Comparison of ENCODE assay signal across 23 mouse cellular contexts in genomic region chr2:168308916-168309315, GRCm38 (mm10). TPM values are rescaled to one million over a fixed set of nuclear protein-coding genes. Genes with fewer than 3 reads are reported as not detected.
DNase-seq lines count a peak whose midpoint lies in the region; ATAC-seq and TF ChIP-seq lines count a peak whose summit lies in the region.
"Had no signal": no experiment of that assay in that cellular context is flagged by ENCODE, and none has a peak within 500 bp of the region (broad histone marks: within the 10 kb centered on the region; RNA-seq: fewer than 3 reads in every experiment).

No protein-coding gene starts in this region.

- H3K4me2 ChIP-seq in forebrain, postnatal 0 days (ENCODE audit: low read depth) = no peak overlapping the region
- no peak overlapping the region for H3K4me2 ChIP-seq in forebrain, embryonic 12.5 days
- H3K4me2 ChIP-seq: embryonic facial prominence, embryonic 12.5 days; heart, embryonic 11.5 days; heart, embryonic 15.5 days; hindbrain, embryonic 15.5 days had no signal

- peak; percentile 38 for DNase-seq in forebrain, postnatal 0 days
- DNase-seq in left cerebral cortex, adult 2 months (ENCODE audit: extremely low spot score in 1 of 2, low spot score in 2 of 2) = no peak
- DNase-seq in left cerebral cortex, postnatal 10 days (ENCODE audit: extremely low spot score in 1 of 2, low spot score in 2 of 2) = no peak
- DNase-seq in brain, adult 2 months (ENCODE audit: low read depth, low spot score) = peak; percentile 59
- DNase-seq: adrenal gland, postnatal 14 days; cerebellum, adult 18-20 months; cerebellum, adult 9-11 months; gastrocnemius, postnatal 14 days; heart, adult 2 months; heart, postnatal 14 days had no signal

- no peaks in the 10 kb centered on the region; the same call in 1 of the 2 replicates for H3K4me1 ChIP-seq in forebrain, postnatal 0 days (ENCODE audit: insufficient read depth)
- H3K4me1 ChIP-seq in forebrain, embryonic 12.5 days = no peaks in the 10 kb centered on the region
- peaks cover 8% of the 10 kb centered on the region for H3K4me1 ChIP-seq in cortical plate, adult 2 months (ENCODE audit: control insufficient read depth, insufficient read depth, low read length)
- H3K4me1 ChIP-seq: embryonic facial prominence, embryonic 12.5 days; heart, embryonic 15.5 days; hindbrain, embryonic 15.5 days had no signal

- no peak for TF ChIP-seq CTCF in forebrain, postnatal 0 days (IDR thresholded peaks at IDR 0.05; ENCODE audit: low read depth)
- no peak for TF ChIP-seq CTCF in left cerebral cortex, adult 2 months (IDR thresholded peaks at IDR 0.05)
- TF ChIP-seq CTCF in cortical plate, adult 2 months (IDR thresholded peaks at IDR 0.05; ENCODE audit: extremely low read depth, insufficient read depth, low read length) = no peak

- ATAC-seq in forebrain, postnatal 0 days = peak; percentile 85
- ATAC-seq in forebrain, embryonic 12.5 days (ENCODE audit: low FRiP score) = no peak
- ATAC-seq: activated CD4-positive, CD25-positive, alpha-beta regulatory T cell, adult 4 months; forebrain, embryonic 14.5 days; inflammation-experienced regulatory T-cells, adult 6 months; Patski had no signal

- TF ChIP-seq POLR2A in cortical plate, adult 2 months (IDR thresholded peaks at IDR 0.05; ENCODE audit: extremely low read depth, insufficient read depth, low read length) = no peak

- no peaks in the 10 kb centered on the region for H3K27me3 ChIP-seq in forebrain, postnatal 0 days (ENCODE audit: insufficient read depth, low read length)
- no peaks in the 10 kb centered on the region for H3K27me3 ChIP-seq in forebrain, embryonic 12.5 days
- H3K27me3 ChIP-seq: embryonic facial prominence, embryonic 12.5 days; hindbrain, embryonic 15.5 days had no signal

- WGBS in forebrain, postnatal 0 days = 56% methylated on average over 7 of the region's 7 CpGs
- 79% methylated on average over 7 of the region's 7 CpGs for WGBS in forebrain, embryonic 12.5 days

- peak overlapping the region; percentile 72 for H3K27ac ChIP-seq in forebrain, postnatal 0 days (ENCODE audit: low read depth, low read length)
- H3K27ac ChIP-seq in forebrain, embryonic 12.5 days = no peak overlapping the region
- H3K27ac ChIP-seq in left cerebral cortex, adult 2 months = peak overlapping the region; percentile 9; the same call in 1 of the 2 replicates
- H3K27ac ChIP-seq in cortical plate, adult 2 months (ENCODE audit: insufficient read depth, low read length) = peak overlapping the region; percentile 63; the same call in 1 of the 2 replicates
- H3K27ac ChIP-seq: embryonic facial prominence, embryonic 12.5 days; heart, adult 2 months; heart, embryonic 15.5 days; hindbrain, embryonic 10.5 days; hindbrain, embryonic 15.5 days had no signal

- no peaks in the 10 kb centered on the region for H3K9me3 ChIP-seq in forebrain, postnatal 0 days (ENCODE audit: low read length)
- H3K9me3 ChIP-seq in forebrain, embryonic 12.5 days = no peaks in the 10 kb centered on the region
- H3K9me3 ChIP-seq: embryonic facial prominence, embryonic 12.5 days; heart, embryonic 15.5 days; hindbrain, embryonic 10.5 days; hindbrain, embryonic 15.5 days had no signal

- H3K4me3 ChIP-seq in forebrain, postnatal 0 days (ENCODE audit: low read depth, low read length) = no peak overlapping the region
- H3K4me3 ChIP-seq in forebrain, embryonic 12.5 days (replicated peaks) = no peak overlapping the region
- no peak overlapping the region for H3K4me3 ChIP-seq in left cerebral cortex, adult 2 months
- H3K4me3 ChIP-seq in cortical plate, adult 2 months (ENCODE audit: insufficient read depth, low read length) = no peak overlapping the region
- H3K4me3 ChIP-seq: embryonic facial prominence, embryonic 12.5 days; heart, adult 2 months; heart, embryonic 15.5 days; hindbrain, embryonic 10.5 days; hindbrain, embryonic 15.5 days had no signal

- intact Hi-C loops in left cerebral cortex, adult 2 months (cut with DNase I) = no loop called here
- intact Hi-C loops in left cerebral cortex, postnatal 10 days (cut with DNase I) = no loop called here

- no peaks in the 10 kb centered on the region for H3K36me3 ChIP-seq in forebrain, postnatal 0 days (ENCODE audit: insufficient read depth)
- no peaks in the 10 kb centered on the region for H3K36me3 ChIP-seq in forebrain, embryonic 12.5 days (replicated peaks)
- H3K36me3 ChIP-seq: embryonic facial prominence, embryonic 12.5 days; heart, embryonic 15.5 days; hindbrain, embryonic 10.5 days; hindbrain, embryonic 15.5 days had no signal

- no peak overlapping the region for H3K9ac ChIP-seq in forebrain, postnatal 0 days
- H3K9ac ChIP-seq in forebrain, embryonic 12.5 days = no peak overlapping the region
- H3K9ac ChIP-seq: embryonic facial prominence, embryonic 12.5 days; heart, embryonic 15.5 days; hindbrain, embryonic 15.5 days had no signal

RNA-seq across cellular contexts. Expression of gene Kcng1, which starts 27.4 kb away (rescaled TPM):
- total RNA-seq in forebrain, postnatal 0 days (2014; rRNA removed) = 2.0 and 2.6 TPM in 2 replicates
- polyA plus RNA-seq in forebrain, postnatal 0 days (2015; fragmentation: Nextera tagmentation; extraction: Ambion mirVana) = 6.6 and 8.2 TPM in 2 replicates
- 3.7 TPM in 2 replicates for polyA plus RNA-seq in forebrain, embryonic 12.5 days (2016; fragmentation: Nextera tagmentation; extraction: Ambion mirVana)
- 10 to 100 TPM; 30.5 to 39.6 TPM for total RNA-seq in left cerebral cortex, adult 2 months (2021)
- 10 to 100 TPM; 47.2 to 57.0 TPM for total RNA-seq in left cerebral cortex, postnatal 10 days (2021)
- 5.9 and 7.2 TPM in 2 replicates for polyA plus RNA-seq in cortical plate, adult 2 months (2012; rRNA removed)
- total RNA-seq: adrenal gland, adult 18-20 months; adrenal gland, postnatal 14 days; CH12.LX; heart, adult 2 months had no signal
- polyA plus RNA-seq: activated CD4-positive, CD25-positive, alpha-beta regulatory T cell, adult 4 months; inflammation-experienced regulatory T-cells, adult 6 months; Patski had no signal

Comparison
In these comparisons a context has a peak if more than half of its experiments do, and no peak if none do; other contexts are left out.
1. DNase-seq: peak in forebrain, postnatal 0 days (single experiment) and brain, adult 2 months (single experiment); none in left cerebral cortex, adult 2 months (0 of 2) and left cerebral cortex, postnatal 10 days (0 of 2).